Mouse (Mus musculus) ES-E14 (cell line): ENCODE measurements around the gene Rogdi.

ENCODE experiments used
- CHD2 ChIP-seq: IDR thresholded peaks from 2 replicates; pipeline ENCODE4 v1.6.1; 2014; ENCODE audit warnings: mild to moderate bottlenecking, low read depth, low read length, inconsistent platforms
- HCFC1 ChIP-seq: IDR thresholded peaks from 2 replicates; pipeline ENCODE4 v1.6.1; 2012; ENCODE audit warnings: low read length, inconsistent platforms, borderline replicate concordance; ENCODE audit not compliant: insufficient read depth
- MAFK ChIP-seq: IDR thresholded peaks from 2 replicates; pipeline ENCODE4 v1.6.1; 2014; ENCODE audit warnings: mild to moderate bottlenecking, low read depth, low read length, inconsistent platforms; ENCODE audit not compliant: insufficient read depth
- ZC3H11A ChIP-seq: IDR thresholded peaks from 2 replicates; pipeline ENCODE4 v1.6.1; 2012; ENCODE audit warnings: low read depth, mild to moderate bottlenecking, inconsistent platforms, low read length, borderline replicate concordance
- ZNF384 ChIP-seq: IDR thresholded peaks from 2 replicates; pipeline ENCODE4 v1.6.1; 2012; ENCODE audit warnings: low read depth, low read length, inconsistent platforms

GRCm38 (mm10) chr16:4974521-4974920 is 38.8 kb downstream of the Rogdi start:
- TF ChIP-seq HCFC1: no peak
- no peak for TF ChIP-seq ZC3H11A
- TF ChIP-seq ZNF384: no peak
- no peak for TF ChIP-seq CHD2
- no peak for TF ChIP-seq MAFK
